Mouse (Mus musculus): ENCODE results near the gene Sparc. TPM values are rescaled to one million over a fixed set of nuclear protein-coding genes. Genes with fewer than 3 reads are reported as not detected.
"Not testable (repeated sequence)": the region's sequence is repeated elsewhere in the genome, so short reads cannot be mapped to it uniquely, and the experiment has no call there.

The Sparc gene
- total RNA-seq, 1 experiment from 2014 or later, result 2,456 TPM

DNA sequence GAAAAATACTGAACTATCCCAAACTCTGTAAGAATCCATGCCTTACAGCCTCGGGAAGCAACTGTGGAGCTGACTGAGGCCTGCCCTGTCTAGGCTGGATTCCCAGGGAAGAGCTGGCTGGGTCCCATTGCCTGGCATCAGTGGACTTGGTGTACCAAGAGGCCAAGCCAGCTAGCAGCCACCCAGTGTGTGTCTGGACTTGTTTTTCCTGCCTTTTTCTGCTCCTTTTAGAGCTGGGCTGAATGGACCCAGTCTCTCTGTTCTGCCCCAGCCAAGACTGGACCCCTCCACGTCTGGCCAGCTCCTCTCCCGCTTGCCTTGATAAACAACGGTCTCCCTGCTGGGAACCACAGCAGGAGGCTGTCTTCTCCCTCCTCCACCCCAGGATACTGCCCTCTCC lies 15.0 kb upstream of the Sparc start:
- no peak for DNase-seq

GRCm38 (mm10) chr11:55436089-55436488 lies 13.1 kb upstream of the Sparc start:
- no peak for DNase-seq

GRCm38 (mm10) chr11:55432981-55433380 lies 10.0 kb upstream of the Sparc start:
- DNase-seq, result no peak

DNA sequence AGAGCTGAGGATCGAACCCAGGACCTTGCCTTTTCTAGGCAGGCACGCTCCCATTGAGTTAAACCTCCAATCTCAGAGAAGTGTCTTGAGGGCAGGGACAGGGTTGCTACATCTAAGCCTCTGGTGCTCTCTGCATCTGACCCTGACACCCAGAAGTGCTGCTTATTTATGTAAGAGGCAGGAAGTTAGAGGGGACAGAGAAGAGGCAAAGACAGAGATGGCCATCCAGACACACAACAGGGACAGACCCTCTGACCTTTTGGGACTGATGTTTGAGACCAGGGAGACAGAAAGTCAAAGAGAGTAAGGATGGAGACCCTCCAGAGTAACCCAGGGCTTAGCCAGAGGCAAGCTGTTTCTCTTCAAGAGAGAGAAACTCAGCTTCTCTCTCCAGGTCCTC lies 7.0 kb upstream of the Sparc start:
- no peak for DNase-seq

DNA sequence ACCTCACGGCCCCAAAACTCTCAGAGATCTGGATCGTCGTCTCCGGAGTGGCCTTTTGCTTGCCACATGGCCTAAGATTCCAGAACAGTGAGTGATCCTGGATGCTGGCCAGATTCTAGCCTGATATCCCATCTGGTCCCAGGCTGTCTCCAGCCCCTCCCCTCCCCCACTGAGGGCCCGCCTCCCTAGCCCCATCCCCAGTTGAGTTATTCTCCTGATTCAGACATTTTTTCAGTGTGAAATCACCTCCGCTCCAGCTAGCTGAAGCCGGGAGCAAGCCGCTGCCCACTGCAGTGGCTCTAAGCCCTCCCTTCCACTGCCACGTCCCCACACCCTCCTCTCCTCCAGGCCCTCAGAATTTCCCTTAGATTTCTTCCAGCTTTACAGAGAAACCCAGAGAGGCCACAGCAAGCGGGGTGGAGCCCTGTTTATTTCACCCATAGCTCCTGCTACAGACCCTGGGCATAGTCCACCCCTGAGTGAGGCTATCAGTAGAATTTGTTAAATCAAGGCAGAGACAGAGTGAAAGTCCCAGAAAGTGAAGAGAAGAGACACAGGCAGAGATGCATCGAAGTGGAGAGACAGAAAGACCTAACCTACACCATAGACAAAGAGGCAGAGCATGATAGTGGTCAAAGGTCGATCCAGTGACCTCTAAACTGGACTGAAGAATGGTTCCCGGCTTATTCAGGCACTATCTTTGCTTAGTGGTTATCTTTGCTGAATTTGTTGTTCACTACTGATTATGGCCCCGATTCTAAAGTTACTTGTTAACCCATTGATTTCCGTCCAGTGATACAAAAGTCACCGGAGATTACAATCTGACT lies 5.4 kb upstream of the Sparc start:
- DNase-seq, result peak; percentile 97

DNA sequence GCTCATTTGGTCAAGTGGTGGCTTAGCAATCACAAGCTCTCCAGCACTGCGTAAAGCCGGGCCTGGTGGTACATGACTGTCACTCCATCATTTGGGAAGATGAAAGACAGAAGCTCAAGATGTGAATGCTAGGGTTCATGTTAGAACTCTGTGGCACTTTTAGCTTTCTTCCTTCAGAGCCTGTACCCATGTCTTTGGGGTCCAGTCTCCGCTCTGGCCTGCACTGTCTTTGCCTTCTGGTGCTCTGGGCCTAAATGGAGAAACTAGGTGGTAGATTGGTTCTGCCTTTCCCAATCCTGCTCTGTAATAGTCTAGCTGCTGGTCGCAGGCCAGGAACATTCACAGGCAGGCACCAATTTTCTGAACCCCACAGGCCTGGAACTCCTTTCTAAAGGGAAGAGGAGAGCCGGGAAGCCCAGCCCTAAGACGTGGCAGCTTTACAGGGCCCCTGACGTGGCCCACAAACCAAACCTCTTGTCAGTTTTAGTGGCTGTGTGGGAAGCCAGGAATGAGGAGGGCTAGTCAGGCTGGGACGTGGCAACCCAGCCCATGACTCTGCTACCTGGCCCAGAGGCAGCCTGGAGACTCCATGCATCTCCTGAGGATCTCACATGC lies 1.9 kb upstream of the Sparc start:
- DNase-seq, result peak; percentile 47

DNA sequence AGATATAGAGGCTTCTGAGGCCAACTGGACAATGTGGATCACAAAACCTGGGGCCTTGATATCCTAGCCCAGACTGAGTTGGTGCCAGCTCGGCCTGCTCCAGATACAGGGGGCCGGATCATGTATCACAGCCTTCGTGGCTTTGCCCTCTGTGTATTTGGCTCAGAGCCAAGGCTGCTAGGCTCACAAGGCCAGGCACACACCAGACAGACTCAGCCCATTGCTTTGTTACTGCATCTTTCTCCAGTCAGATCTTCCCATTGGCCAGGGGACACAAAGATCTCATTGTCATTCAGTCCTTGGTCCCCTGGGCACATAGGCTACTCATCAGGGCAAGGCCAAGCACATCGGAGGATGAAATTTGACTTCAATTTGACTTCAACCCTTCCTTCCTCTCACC lies 773 bp upstream of the Sparc start:
- DNase-seq, result peak; percentile 89

- peak; percentile 84 for DNase-seq
These were observed 3.2 kb downstream of the Sparc start for GRCm38 (mm10) chr11:55419678-55420307.

DNA sequence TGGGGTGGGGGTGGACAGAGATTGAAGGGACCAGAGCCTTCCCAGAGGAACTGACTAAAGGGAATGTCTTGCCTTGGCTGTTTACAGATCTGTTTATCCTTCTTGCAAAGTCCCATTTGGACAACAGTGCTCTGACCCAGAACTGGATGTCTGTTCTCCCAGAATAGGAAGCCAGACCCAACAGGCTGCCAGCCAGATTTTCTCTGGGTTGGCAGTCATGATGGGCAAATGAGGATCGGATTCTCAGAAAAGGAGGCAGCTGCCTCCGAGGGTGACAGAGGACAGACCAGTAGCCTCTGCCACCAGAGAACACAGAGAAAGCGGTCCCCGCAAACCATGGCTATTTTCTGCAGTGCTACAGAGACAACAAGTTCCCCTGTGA lies 3.7 kb downstream of the Sparc start:
- peak; percentile 61 for DNase-seq

DNA sequence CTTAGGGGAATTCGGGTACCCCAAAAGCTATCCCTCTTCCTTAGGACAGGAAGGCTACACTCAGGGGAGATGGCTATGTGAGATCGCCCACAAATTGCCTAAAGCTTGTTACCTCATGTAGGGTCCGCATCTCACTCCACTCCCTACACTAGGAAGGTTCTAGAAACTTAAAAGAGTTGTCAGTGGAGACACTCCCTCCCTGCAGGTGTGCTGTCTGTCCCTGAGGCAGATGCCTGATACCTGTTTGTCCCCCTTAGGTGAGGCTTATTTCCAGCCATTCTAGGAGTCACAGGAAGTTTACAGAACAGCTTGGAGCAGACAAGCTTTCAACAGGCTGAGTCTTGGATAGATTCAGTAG lies 4.3 kb downstream of the Sparc start:
- no peak for DNase-seq

- DNase-seq, result peak; percentile 83
These were observed 4.9 kb downstream of the Sparc start for GRCm38 (mm10) chr11:55417898-55418703.

- DNase-seq, result no peak
These were observed 6.2 kb downstream of the Sparc start for GRCm38 (mm10) chr11:55416609-55417265.

- not testable (repeated sequence) for DNase-seq
These were observed 7.3 kb downstream of the Sparc start for GRCm38 (mm10) chr11:55415731-55416130.

DNA sequence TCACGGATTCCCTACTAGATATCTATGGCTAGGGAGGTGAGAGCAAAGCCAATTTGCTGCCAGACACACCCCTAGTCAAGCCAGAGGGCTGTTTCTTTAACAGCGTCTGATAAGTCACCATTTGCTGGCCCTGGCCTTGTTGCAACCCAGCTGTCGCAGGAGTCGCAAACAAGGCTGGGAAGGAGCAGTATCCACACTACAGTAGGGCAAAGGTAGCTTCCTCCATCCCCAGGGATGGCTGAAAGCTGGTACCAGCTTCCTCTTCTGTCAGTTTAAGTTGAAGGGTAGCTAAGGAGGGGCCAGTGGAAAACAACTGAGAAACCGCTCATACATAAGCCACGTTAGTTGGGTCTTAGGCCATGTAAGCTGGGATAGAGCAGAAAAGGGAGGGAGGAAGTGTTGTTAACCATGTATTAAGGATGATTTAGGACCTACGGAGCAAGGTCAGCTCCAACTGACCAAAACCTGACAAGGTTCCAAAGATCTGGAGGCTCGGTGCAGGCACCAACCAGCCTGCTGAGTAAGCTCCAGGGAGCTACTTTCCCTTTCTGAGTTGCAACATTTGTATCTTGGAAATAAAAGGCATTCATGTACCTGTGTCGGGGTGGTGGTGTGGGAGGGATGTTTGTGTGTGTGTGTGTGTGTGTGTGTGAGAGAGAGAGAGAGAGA lies 7.8 kb downstream of the Sparc start:
- peak; percentile 78 for DNase-seq

DNA sequence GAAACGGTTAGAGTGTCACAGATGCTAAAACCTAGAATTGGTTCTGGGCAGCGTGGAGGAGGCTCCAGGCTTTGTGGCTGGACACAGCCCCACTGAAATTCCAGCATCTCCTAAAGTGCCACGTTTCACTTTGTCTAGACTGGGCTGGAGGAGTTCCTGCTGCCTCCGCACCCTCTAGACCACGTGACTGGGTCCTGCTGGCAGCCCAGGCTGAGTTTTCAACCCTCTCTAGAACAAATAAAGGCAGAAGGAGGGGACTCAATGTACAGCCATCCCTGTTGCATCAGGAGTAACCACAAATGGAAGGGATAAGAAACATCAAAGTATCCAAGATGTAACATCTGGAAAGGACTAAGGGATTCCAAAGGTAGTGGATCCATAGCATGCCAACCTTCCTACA lies 8.7 kb downstream of the Sparc start:
- DNase-seq, result no peak

- DNase-seq, result no peak
These were observed 9.6 kb downstream of the Sparc start for GRCm38 (mm10) chr11:55413416-55413796.

DNA sequence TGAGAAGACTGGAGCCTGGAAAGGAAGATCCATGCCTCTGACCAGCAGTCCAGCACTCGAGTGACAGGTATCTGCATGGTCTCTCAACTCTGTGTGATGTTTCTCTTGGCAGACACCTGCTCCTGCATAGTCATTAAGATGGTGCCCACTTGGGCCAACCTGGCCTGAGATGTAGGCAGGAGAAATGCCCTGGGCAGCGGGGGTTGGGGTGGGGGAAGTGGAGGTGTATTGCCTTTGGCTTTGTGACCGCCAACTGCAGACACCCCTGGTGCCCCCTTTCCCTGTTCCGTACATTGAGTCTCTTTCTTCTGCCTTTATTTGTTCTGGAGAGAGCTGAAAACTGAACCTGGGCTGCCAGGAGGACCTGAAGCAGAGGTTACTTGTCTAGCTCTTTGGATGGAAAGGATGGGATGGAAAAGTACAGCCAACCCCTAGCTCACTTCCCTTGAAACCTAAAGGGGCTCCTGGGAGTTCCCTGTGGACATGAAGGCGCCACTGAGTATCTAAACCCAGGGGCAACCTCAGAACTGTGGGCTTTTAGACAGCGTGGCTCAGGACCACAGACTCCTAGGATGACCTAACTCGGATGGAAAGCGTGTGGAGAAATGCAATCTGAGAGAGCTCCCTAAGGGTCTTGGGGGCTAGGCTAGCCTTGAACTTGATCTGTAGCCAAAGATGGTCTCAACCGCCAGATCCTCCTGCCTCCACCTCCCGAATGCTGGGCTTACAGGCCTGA lies 10.1 kb downstream of the Sparc start:
- DNase-seq, result no peak

- DNase-seq, result no peak
These were observed 10.9 kb downstream of the Sparc start for GRCm38 (mm10) chr11:55412034-55412433.

DNA sequence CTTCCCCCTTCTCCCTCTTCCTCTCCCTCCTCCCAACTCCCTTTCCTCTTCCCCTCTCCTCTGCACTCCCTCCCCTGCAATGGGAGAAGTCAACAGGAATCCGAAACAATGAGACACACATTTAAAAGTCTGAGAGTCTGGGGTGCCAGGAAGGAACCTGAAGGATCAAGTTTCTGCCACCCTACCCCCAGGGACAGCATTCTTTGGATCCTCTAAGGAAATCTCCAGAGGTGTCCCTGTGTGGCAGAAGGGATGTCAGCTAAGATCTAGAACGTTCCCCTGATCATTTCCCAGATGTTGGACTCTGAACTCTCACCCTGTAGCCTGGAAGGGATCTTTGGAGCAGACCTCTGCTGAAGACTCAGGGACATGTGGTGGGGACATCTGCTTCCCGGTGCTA lies 12.5 kb downstream of the Sparc start:
- DNase-seq, result no peak

DNA sequence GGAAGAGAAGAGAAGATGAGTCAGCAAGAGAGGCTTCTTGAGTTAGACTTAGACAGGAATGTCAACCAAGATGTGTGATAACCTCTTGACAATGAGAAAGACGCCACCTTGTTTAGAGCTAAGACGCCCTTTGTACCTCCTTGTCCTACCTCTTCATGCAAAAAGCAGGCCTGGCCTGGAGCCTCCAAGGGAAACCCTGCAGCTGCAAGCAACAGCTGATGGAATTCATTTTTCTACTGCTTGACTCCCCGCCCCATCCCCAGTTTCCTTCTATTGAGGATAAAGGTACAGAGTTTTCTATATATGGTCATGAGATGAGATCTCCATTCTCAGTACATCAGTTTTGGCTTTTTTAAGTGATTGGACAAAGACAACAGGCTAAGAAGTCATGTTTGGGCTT lies 13.0 kb downstream of the Sparc start:
- DNase-seq, result no peak

- DNase-seq, result peak; percentile 70
These were observed 15.8 kb downstream of the Sparc start for GRCm38 (mm10) chr11:55407133-55407532.

Data from adrenal gland, postnatal 14 days (tissue).